27 mouse cellular contexts compared by ENCODE assay signal in the genomic region with DNA sequence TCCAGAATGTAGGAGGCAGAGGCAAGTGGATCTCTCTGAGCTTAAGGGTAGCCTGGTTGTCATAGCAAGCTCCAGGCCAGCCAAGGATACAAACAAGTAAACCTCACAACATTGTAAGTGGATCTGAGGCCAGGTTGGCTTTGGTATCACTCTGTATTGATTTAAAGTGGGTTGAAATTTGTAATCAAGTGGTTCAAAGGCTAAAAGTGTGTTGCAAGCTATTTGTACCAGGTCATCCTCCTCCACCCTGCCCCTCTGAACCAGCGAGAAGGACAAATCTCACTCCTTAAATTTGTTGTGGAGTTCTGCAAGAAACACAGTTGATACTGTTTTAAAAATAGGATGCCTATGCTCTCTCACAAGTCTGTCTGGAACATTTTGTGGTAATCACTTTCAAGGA.
"Had no signal": no experiment of that assay in that cellular context is flagged by ENCODE, and none has a peak within 500 bp of the region (broad histone marks: within the 10 kb centered on the region; RNA-seq: fewer than 3 reads in every experiment).

No protein-coding gene starts in this region.

- H3K27ac ChIP-seq: gastrocnemius, adult 2 months; heart, adult 2 months; heart, embryonic 13.5 days; heart, embryonic 15.5 days; hindbrain, embryonic 10.5 days; hindbrain, embryonic 12.5 days; hindbrain, embryonic 14.5 days; intestine, embryonic 15.5 days; layer of hippocampus, adult 2 months; left cerebral cortex, adult 2 months; limb, embryonic 10.5 days; limb, embryonic 12.5 days; liver, embryonic 14.5 days had no signal

- H3K27me3 ChIP-seq: heart, embryonic 13.5 days; heart, embryonic 15.5 days; hindbrain, embryonic 12.5 days; intestine, embryonic 15.5 days; limb, embryonic 12.5 days had no signal

- H3K4me1 ChIP-seq: heart, embryonic 13.5 days; heart, embryonic 15.5 days; hindbrain, embryonic 10.5 days; hindbrain, embryonic 12.5 days; intestine, embryonic 15.5 days; limb, embryonic 10.5 days; limb, embryonic 12.5 days had no signal

- H3K9me3 ChIP-seq: heart, embryonic 15.5 days; hindbrain, embryonic 10.5 days; hindbrain, embryonic 12.5 days; intestine, embryonic 15.5 days; limb, embryonic 10.5 days; limb, embryonic 12.5 days had no signal

- H3K36me3 ChIP-seq: heart, embryonic 13.5 days; heart, embryonic 15.5 days; hindbrain, embryonic 10.5 days; hindbrain, embryonic 12.5 days; intestine, embryonic 15.5 days; limb, embryonic 10.5 days; limb, embryonic 12.5 days had no signal

- H3K4me2 ChIP-seq: heart, embryonic 11.5 days; heart, embryonic 13.5 days; heart, embryonic 15.5 days; hindbrain, embryonic 12.5 days; hindbrain, embryonic 14.5 days; intestine, embryonic 15.5 days; limb, embryonic 12.5 days; liver, embryonic 11.5 days had no signal

- H3K4me3 ChIP-seq: gastrocnemius, adult 2 months; heart, adult 2 months; heart, embryonic 13.5 days; heart, embryonic 15.5 days; hindbrain, embryonic 10.5 days; hindbrain, embryonic 12.5 days; intestine, embryonic 15.5 days; layer of hippocampus, adult 2 months; left cerebral cortex, adult 2 months; limb, embryonic 10.5 days; limb, embryonic 12.5 days had no signal

- ATAC-seq: hindbrain, embryonic 16.5 days; inflammation-experienced regulatory T-cells, adult 6 months; intestine, embryonic 15.5 days; intestine, postnatal 0 days had no signal

- DNase-seq: gastrocnemius, adult 2 months; gastrocnemius, postnatal 10 days; gastrocnemius, postnatal 25 days; heart, adult 2 months; heart, postnatal 14 days; heart, postnatal 36 days; kidney, adult 18-20 months; kidney, adult 8-10 months; kidney, postnatal 10 days; kidney, postnatal 25 days; kidney, postnatal 4 days had no signal

- H3K9ac ChIP-seq: heart, embryonic 13.5 days; heart, embryonic 15.5 days; hindbrain, embryonic 12.5 days; hindbrain, embryonic 14.5 days; intestine, embryonic 15.5 days; limb, embryonic 12.5 days; liver, embryonic 14.5 days had no signal
